Mouse (Mus musculus) cerebellum, adult 2 months (tissue): Measurements from ENCODE around the gene Cldnd2.

Experiments
- CTCF ChIP-seq: fragments of 200-500 bp; IDR thresholded peaks from 2 replicates; pipeline ENCODE4 v1.5.1; 2011; ENCODE audit warnings: low read depth, mild to moderate bottlenecking, control low read depth, low read length, moderate library complexity, borderline replicate concordance; ENCODE audit not compliant: insufficient read depth
- POLR2A ChIP-seq: fragments of 200-500 bp; IDR thresholded peaks from 2 replicates; pipeline ENCODE4 v1.6.1; 2011; ENCODE audit warnings: low read length, control low read depth, borderline replicate concordance; ENCODE audit not compliant: insufficient read depth

DNA sequence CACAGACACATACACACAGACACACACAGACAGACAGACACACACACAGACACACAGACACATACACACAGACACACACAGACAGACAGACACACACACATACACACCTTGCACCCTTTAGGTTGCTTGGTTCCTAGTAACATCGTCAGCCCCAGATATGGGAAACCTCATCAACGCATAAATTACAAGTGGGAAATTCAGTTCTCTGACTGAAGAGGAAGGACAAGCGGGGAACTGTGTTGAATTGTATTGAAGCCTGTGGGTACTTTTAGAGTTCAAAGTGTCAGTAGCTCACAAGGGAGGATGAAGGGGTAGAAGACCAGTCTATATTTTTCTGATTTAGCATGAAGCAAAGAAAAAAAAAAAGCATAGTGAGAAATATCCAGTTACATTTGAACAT, 33.0 kb upstream of the Cldnd2 start:
- TF ChIP-seq POLR2A (no peak), CTCF (no peak)
